Mouse (Mus musculus): ENCODE measurements around the gene Srpk3.

GRCm38 (mm10) chrX:73756334-73757140, 17.7 kb upstream of the Srpk3 start, which contains the start of gene Plxnb3:
- TF ChIP-seq POLR2A (IDR thresholded peaks at IDR 0.05; ENCODE audit: borderline replicate concordance, extremely low read depth, low read depth, low read length) (no peak), CTCF (IDR thresholded peaks at IDR 0.05; ENCODE audit: insufficient read depth, low read length) (no peak)
